Mouse (Mus musculus): ENCODE measurements around the gene Tpx2. TPM values are rescaled to one million over a fixed set of nuclear protein-coding genes. Genes with fewer than 3 reads are reported as not detected.

The Tpx2 gene
- polyA plus RNA-seq, 1 experiment from 2014 or later = 25.8 TPM

GRCm38 (mm10) chr2:152863346-152863745, 15.6 kb downstream of the Tpx2 start:
- Histone ChIP-seq H3K4me2 (ENCODE audit: low read depth, low read length) (no peak overlapping the region), H3K4me3 (ENCODE audit: low read depth, low read length) (no peak overlapping the region), H3K36me3 (replicated peaks; ENCODE audit: insufficient read depth, low read length) (peaks cover 60% of the 10 kb centered on the region), H3K9ac (replicated peaks) (no peak overlapping the region), H3K27ac (ENCODE audit: low read depth) (no peak overlapping the region), H3K27me3 (ENCODE audit: insufficient read depth, low read length) (no peaks in the 10 kb centered on the region), H3K9me3 (ENCODE audit: low read length) (no peaks in the 10 kb centered on the region), H3K4me1 (ENCODE audit: insufficient read depth) (no peaks in the 10 kb centered on the region)
- DNase-seq (no peak), ATAC-seq (no peak)
- 91% methylated on average over 6 of the region's 6 CpGs for WGBS (ENCODE audit: insufficient replicate concordance)
- TF ChIP-seq CTCF (IDR thresholded peaks at IDR 0.05; ENCODE audit: low read depth) = no peak
- no peak for TF ChIP-seq EP300 (IDR thresholded peaks at IDR 0.05; ENCODE audit: low read depth)

DNA sequence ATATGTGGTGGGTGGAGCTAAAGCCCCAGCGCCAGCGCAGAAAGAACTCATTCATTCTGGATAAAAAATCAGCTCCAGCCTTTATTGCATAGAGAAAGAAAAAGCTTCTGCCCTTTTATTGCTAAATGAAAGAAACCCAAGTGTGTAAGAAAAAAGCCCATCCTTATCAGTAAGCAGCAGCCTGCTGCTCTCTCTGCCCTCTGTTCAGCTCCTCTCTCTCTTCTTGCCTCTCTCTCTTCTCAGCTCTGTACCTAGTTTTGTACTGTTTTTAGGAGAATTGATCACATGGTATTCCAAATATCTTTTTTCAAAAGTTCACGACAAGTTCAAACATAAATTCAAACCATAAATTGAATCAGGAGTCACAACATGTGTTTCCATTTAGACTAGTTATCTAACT, 30.5 kb downstream of the Tpx2 start:
- Histone ChIP-seq H3K27ac (ENCODE audit: low read depth) (no peak overlapping the region), H3K4me1 (ENCODE audit: insufficient read depth) (no peaks in the 10 kb centered on the region), H3K4me3 (ENCODE audit: low read depth, low read length) (no peak overlapping the region), H3K4me2 (ENCODE audit: low read depth, low read length) (no peak overlapping the region), H3K9ac (replicated peaks) (no peak overlapping the region), H3K27me3 (ENCODE audit: insufficient read depth, low read length) (no peaks in the 10 kb centered on the region), H3K9me3 (ENCODE audit: low read length) (no peaks in the 10 kb centered on the region), H3K36me3 (replicated peaks; ENCODE audit: insufficient read depth, low read length) (peaks cover 80% of the 10 kb centered on the region)
- DNase-seq (no peak), ATAC-seq (no peak)
- TF ChIP-seq CTCF (IDR thresholded peaks at IDR 0.05; ENCODE audit: low read depth) = no peak
- TF ChIP-seq EP300 (IDR thresholded peaks at IDR 0.05; ENCODE audit: low read depth) = no peak
- WGBS (ENCODE audit: insufficient replicate concordance) = 77% methylated on average over 3 of the region's 3 CpGs

DNA sequence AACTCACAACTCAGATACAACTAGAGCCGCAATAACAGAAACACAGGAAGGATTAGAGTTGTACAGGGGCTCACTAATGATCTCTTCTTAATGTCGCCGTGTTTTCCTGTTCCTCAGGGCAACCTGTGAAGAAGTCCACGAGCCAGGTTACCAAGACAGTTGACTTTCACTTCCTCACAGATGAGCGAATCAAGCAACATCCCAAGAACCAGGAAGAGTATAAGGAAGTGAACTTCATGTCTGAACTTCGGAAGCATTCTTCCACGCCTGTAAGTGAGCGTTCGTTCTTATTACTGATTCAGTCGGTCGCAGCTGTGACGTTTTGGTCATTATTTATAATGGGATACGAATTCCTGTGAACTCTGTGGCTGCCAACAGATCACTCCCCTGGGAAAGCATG, 33.1 kb downstream of the Tpx2 start:
- Histone ChIP-seq H3K36me3 (replicated peaks; ENCODE audit: insufficient read depth, low read length) (peaks cover 82% of the 10 kb centered on the region), H3K27me3 (ENCODE audit: insufficient read depth, low read length) (no peaks in the 10 kb centered on the region), H3K9me3 (ENCODE audit: low read length) (no peaks in the 10 kb centered on the region), H3K4me3 (ENCODE audit: low read depth, low read length) (no peak overlapping the region), H3K4me1 (ENCODE audit: insufficient read depth) (no peaks in the 10 kb centered on the region), H3K27ac (ENCODE audit: low read depth) (no peak overlapping the region), H3K9ac (replicated peaks) (no peak overlapping the region), H3K4me2 (ENCODE audit: low read depth, low read length) (no peak overlapping the region)
- TF ChIP-seq EP300 (IDR thresholded peaks at IDR 0.05; ENCODE audit: low read depth) (no peak), CTCF (IDR thresholded peaks at IDR 0.05; ENCODE audit: low read depth) (no peak)
- no peak for DNase-seq
- 88% methylated on average over 13 of the region's 13 CpGs for WGBS (ENCODE audit: insufficient replicate concordance)
- ATAC-seq = no peak

- ATAC-seq = no peak
- Histone ChIP-seq H3K36me3 (replicated peaks; ENCODE audit: insufficient read depth, low read length) (peaks cover 93% of the 10 kb centered on the region), H3K4me3 (ENCODE audit: low read depth, low read length) (no peak overlapping the region), H3K9ac (replicated peaks) (no peak overlapping the region), H3K9me3 (ENCODE audit: low read length) (no peaks in the 10 kb centered on the region), H3K27me3 (ENCODE audit: insufficient read depth, low read length) (no peaks in the 10 kb centered on the region), H3K4me2 (ENCODE audit: low read depth, low read length) (no peak overlapping the region), H3K27ac (ENCODE audit: low read depth) (no peak overlapping the region), H3K4me1 (ENCODE audit: insufficient read depth) (no peaks in the 10 kb centered on the region)
- 93% methylated on average over 6 of the region's 6 CpGs for WGBS (ENCODE audit: insufficient replicate concordance)
- TF ChIP-seq CTCF (IDR thresholded peaks at IDR 0.05; ENCODE audit: low read depth) = no peak
- no peak for TF ChIP-seq EP300 (IDR thresholded peaks at IDR 0.05; ENCODE audit: low read depth)
- no peak for DNase-seq
Observed at GRCm38 (mm10) chr2:152884101-152884645, 36.4 kb downstream of the Tpx2 start.

- H3K9ac ChIP-seq (replicated peaks) = no peak overlapping the region
- no peaks in the 10 kb centered on the region for H3K4me1 ChIP-seq (ENCODE audit: insufficient read depth)
- H3K27ac ChIP-seq (ENCODE audit: low read depth) = no peak overlapping the region
- no peak overlapping the region for H3K4me2 ChIP-seq (ENCODE audit: low read depth, low read length)
- peaks cover 91% of the 10 kb centered on the region for H3K36me3 ChIP-seq (replicated peaks; ENCODE audit: insufficient read depth, low read length)
- TF ChIP-seq CTCF (IDR thresholded peaks at IDR 0.05; ENCODE audit: low read depth) (no peak), EP300 (IDR thresholded peaks at IDR 0.05; ENCODE audit: low read depth) (no peak)
- no peak overlapping the region for H3K4me3 ChIP-seq (ENCODE audit: low read depth, low read length)
- DNase-seq (no peak), ATAC-seq (no peak)
- no peaks in the 10 kb centered on the region for H3K27me3 ChIP-seq (ENCODE audit: insufficient read depth, low read length)
- 84% methylated on average over 3 of the region's 3 CpGs for WGBS (ENCODE audit: insufficient replicate concordance)
- H3K9me3 ChIP-seq (ENCODE audit: low read length) = no peaks in the 10 kb centered on the region
Observed at GRCm38 (mm10) chr2:152887230-152887629, 39.5 kb downstream of the Tpx2 start.

DNA sequence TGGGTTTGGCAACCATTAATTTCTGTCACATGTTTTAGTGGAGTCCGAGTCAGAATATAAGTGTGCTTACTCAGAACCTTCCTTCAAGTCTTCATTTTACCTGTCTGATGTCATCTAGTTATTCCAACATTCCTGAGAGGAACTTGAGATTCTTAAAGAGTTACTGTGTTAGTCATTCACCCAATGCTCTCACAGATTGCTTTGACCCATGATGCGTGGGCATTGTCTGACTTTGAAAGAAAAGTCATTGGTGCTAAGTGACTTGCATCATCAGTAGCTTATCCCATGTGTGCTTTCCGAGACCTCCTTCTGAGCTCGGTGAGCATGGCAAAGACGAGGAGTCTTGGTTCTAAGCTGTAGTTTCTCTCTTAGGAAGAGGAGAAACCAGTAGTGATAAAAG, 41.0 kb downstream of the Tpx2 start:
- peaks cover 94% of the 10 kb centered on the region for H3K36me3 ChIP-seq (replicated peaks; ENCODE audit: insufficient read depth, low read length)
- no peak overlapping the region for H3K27ac ChIP-seq (ENCODE audit: low read depth)
- no peaks in the 10 kb centered on the region for H3K9me3 ChIP-seq (ENCODE audit: low read length)
- TF ChIP-seq CTCF (IDR thresholded peaks at IDR 0.05; ENCODE audit: low read depth) (no peak), EP300 (IDR thresholded peaks at IDR 0.05; ENCODE audit: low read depth) (no peak)
- DNase-seq = no peak
- H3K9ac ChIP-seq (replicated peaks) = no peak overlapping the region
- H3K4me2 ChIP-seq (ENCODE audit: low read depth, low read length) = no peak overlapping the region
- H3K4me3 ChIP-seq (ENCODE audit: low read depth, low read length) = no peak overlapping the region
- ATAC-seq = no peak
- no peaks in the 10 kb centered on the region for H3K4me1 ChIP-seq (ENCODE audit: insufficient read depth)
- WGBS (ENCODE audit: insufficient replicate concordance) = 93% methylated on average over 5 of the region's 5 CpGs
- H3K27me3 ChIP-seq (ENCODE audit: insufficient read depth, low read length) = no peaks in the 10 kb centered on the region

- Histone ChIP-seq H3K9me3 (ENCODE audit: low read length) (no peaks in the 10 kb centered on the region), H3K27ac (ENCODE audit: low read depth) (no peak overlapping the region), H3K27me3 (ENCODE audit: insufficient read depth, low read length) (no peaks in the 10 kb centered on the region), H3K4me1 (ENCODE audit: insufficient read depth) (no peaks in the 10 kb centered on the region), H3K9ac (replicated peaks) (no peak overlapping the region), H3K4me2 (ENCODE audit: low read depth, low read length) (no peak overlapping the region), H3K36me3 (replicated peaks; ENCODE audit: insufficient read depth, low read length) (peaks cover 44% of the 10 kb centered on the region), H3K4me3 (ENCODE audit: low read depth, low read length) (no peak overlapping the region)
- ATAC-seq (no peak), DNase-seq (no peak)
- 92% methylated on average over 9 of the region's 9 CpGs for WGBS (ENCODE audit: insufficient replicate concordance)
- TF ChIP-seq CTCF (IDR thresholded peaks at IDR 0.05; ENCODE audit: low read depth) (no peak), EP300 (IDR thresholded peaks at IDR 0.05; ENCODE audit: low read depth) (no peak)
Observed at GRCm38 (mm10) chr2:152895834-152896233, 48.1 kb downstream of the Tpx2 start.

All from liver, postnatal 0 days (tissue).